Mouse (Mus musculus) embryonic facial prominence, embryonic 12.5 days (tissue): ENCODE measurements around the gene Ptgfr. TPM values are rescaled to one million over a fixed set of nuclear protein-coding genes. Genes with fewer than 3 reads are reported as not detected.

ENCODE experiments used
- ATAC-seq: fragments of 200-750 bp; cut with Nextera tagmentation; 2 replicates; pipeline ENCODE4 v1.8.0; 2017; ENCODE audit not compliant: insufficient number of reproducible peaks, insufficient read depth, low FRiP score, low TSS enrichment
- H3K27ac ChIP-seq: fragments of 300-500 bp; sonication (generic); 2 replicates; pipeline ENCODE4 v1.5.1; 2016; ENCODE audit warnings: mild to moderate bottlenecking
- H3K27me3 ChIP-seq: fragments of 300-500 bp; sonication (generic); 2 replicates; pipeline ENCODE4 v1.6.1; 2016; ENCODE audit warnings: mild to moderate bottlenecking, moderate library complexity
- H3K36me3 ChIP-seq: fragments of 300-500 bp; sonication (generic); 2 replicates; pipeline ENCODE4 v1.6.1; 2016; ENCODE audit warnings: mild to moderate bottlenecking
- H3K4me1 ChIP-seq: fragments of 300-500 bp; sonication (generic); 2 replicates; pipeline ENCODE4 v1.6.1; 2016
- H3K4me2 ChIP-seq: fragments of 300-500 bp; sonication (generic); replicated peaks from 2 replicates; pipeline ENCODE4 v1.6.1; 2016; ENCODE audit warnings: mild to moderate bottlenecking, moderate library complexity
- H3K4me3 ChIP-seq: fragments of 300-500 bp; sonication (generic); 2 replicates; pipeline ENCODE4 v1.5.1; 2016; ENCODE audit warnings: mild to moderate bottlenecking
- H3K9ac ChIP-seq: fragments of 300-500 bp; sonication (generic); 2 replicates; pipeline ENCODE4 v1.6.1; 2016; ENCODE audit warnings: mild to moderate bottlenecking, moderate library complexity
- H3K9me3 ChIP-seq: fragments of 300-500 bp; sonication (generic); 2 replicates; pipeline ENCODE4 v1.6.1; 2016; ENCODE audit warnings: mild to moderate bottlenecking, moderate library complexity
- WGBS: fragments of 180-500 bp; shearing (Covaris S2); methylation state at CpG from one replicate; pipeline ENCODE4 v1.1.7; 2016; 5-methylcytosine and 5-hydroxymethylcytosine counted together
- polyA plus RNA-seq: library from polyadenylated mRNA; unstranded; fragments of >200 nt; fragmentation: Nextera tagmentation; extraction: Ambion mirVana; gene quantifications from 2 replicates; pipeline ENCODE4 v1.2.1, GENCODE M21; 2016

The Ptgfr gene
- 3.3 and 4.5 TPM in 2 replicates for polyA plus RNA-seq

DNA sequence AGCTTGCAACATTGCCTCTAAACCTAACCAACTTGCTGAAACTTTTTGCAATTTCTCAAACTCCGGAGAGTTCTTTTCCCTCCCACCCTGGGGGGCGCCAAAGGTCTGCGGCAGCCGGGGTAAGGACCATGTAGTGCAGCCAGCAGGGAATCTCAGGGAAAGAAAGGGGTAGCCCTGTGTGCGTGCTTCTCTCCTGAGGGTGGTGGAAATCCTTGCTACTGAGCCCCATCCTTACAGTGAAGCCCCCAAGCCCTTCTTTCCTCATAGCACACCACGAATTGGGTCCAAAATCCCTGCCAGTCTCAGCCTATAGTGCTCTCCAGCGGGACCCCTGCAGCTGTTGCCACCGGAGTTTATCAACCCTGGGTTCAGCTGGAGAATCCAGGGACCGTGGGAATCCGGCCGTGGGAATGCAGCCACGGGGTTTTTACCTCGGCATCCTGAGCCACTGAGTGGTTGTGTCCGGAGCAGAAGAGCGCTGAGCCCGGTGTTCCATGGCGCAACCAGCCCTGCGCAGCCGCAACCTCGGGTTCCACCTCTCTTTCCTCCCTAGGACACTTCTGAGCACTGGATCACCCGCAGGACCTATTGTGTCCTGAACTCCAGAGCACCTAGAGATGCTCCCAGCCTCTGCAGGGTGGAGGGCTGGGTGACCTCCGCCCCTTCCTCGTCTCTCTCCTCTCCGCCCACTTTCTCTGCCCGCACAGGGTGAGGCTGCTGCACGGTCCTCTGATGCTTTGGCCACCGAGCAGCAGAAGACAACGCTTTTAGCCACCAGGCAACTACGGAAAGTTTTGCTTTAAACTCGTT is at the start of gene Ptgfr:
Ptgfr (minus strand) TSS at position 760 of the 810 bp plus-strand sequence.
- no peaks in the 10 kb centered on the region for H3K36me3 ChIP-seq
- no peaks in the 10 kb centered on the region for H3K9me3 ChIP-seq
- under 1% methylated on average over 30 of the region's 30 CpGs for WGBS
- 0 out of 2 replicates have a peak within 1 kb of the TSS, but pooled peaks have one; percentile 54 for H3K27ac ChIP-seq
- H3K4me3 ChIP-seq, result peak within 1 kb of the TSS; percentile 53
- peak; percentile 89 for ATAC-seq
- peak within 1 kb of the TSS; percentile 92 for H3K4me2 ChIP-seq
- H3K9ac ChIP-seq, result peak within 1 kb of the TSS; percentile 62
- peaks cover 9% of the 10 kb centered on the region; the same call in 1 of the 2 replicates for H3K4me1 ChIP-seq
- peaks cover 8% of the 10 kb centered on the region; the same call in 1 of the 2 replicates for H3K27me3 ChIP-seq

DNA sequence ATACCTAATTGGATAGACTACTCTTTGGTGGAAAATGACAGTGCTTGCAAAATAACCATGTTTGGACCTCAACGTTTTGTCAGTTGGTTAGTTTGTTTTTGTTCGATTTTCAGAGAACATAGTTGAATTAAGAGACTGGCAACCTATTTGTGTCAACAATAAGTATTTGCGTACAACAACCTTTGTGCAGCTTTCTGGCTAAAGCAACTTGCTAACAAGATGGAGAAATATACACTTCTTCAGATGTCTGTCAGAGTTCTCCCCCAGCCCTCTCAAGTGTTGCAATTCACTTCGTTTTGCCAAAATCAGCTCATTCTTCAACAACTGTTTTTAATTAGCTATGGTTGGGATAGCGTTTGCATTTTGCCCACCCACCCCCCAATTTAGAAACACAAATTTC is 46.5 kb upstream of the Ptgfr start:
- 32% methylated on average over 5 of the region's 5 CpGs for WGBS
- no peak for ATAC-seq

DNA sequence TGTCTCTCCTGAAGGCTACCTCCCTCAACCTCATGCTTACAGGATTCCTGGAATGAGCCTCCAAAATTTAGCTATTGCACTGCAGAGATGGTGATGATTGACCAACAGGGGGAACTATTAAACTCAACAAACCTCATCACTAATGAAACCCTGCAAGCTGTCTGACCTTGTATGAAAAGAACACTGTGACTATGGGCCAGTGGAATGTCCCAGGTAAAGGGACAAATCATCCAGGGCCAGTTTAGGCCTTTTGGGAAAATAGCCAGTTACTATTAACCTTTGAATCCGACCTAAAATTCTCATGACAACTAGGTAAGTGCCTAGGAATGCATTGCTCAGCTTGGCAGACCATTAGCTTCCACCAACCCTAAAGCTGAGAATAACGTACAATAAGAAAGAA is 42.6 kb upstream of the Ptgfr start:
- H3K4me1 ChIP-seq, result no peaks in the 10 kb centered on the region
- no peaks in the 10 kb centered on the region for H3K27me3 ChIP-seq
- 67% methylated on average over 2 of the region's 2 CpGs for WGBS
- H3K36me3 ChIP-seq, result no peaks in the 10 kb centered on the region
- no peaks in the 10 kb centered on the region for H3K9me3 ChIP-seq
- no peak overlapping the region for H3K9ac ChIP-seq
- H3K4me2 ChIP-seq, result no peak overlapping the region
- no peak overlapping the region for H3K27ac ChIP-seq
- no peak overlapping the region for H3K4me3 ChIP-seq
- no peak for ATAC-seq

More for the DNA sequence above, 46.5 kb upstream of the Ptgfr start:
- Histone ChIP-seq H3K4me1 (no peaks in the 10 kb centered on the region), H3K4me2 (no peak overlapping the region), H3K9ac (no peak overlapping the region), H3K27ac (no peak overlapping the region), H3K9me3 (no peaks in the 10 kb centered on the region), H3K27me3 (no peaks in the 10 kb centered on the region), H3K36me3 (no peaks in the 10 kb centered on the region), H3K4me3 (no peak overlapping the region)

DNA sequence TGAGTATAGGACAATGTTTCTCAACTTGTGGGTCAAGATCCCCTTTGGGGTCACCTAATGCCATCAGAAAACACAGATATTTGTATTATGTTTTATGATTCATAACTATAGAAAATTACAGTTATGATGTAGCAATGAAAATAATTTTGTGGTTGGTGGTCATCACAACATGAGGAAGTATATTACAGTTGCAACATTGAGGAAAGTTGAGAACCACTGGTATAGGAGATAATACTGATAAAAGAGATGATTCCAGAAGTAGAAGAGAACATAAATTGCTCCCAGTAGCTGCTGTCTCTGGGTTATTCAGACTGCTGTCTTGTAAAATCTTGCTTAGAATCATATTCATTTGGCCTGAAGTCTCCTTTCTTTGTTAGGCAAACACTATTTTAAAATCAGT is 31.5 kb upstream of the Ptgfr start:
- H3K4me3 ChIP-seq, result no peak overlapping the region
- H3K27me3 ChIP-seq, result no peaks in the 10 kb centered on the region
- ATAC-seq, result no peak
- H3K9me3 ChIP-seq, result no peaks in the 10 kb centered on the region
- H3K4me2 ChIP-seq, result no peak overlapping the region
- H3K9ac ChIP-seq, result no peak overlapping the region
- H3K27ac ChIP-seq, result no peak overlapping the region
- H3K36me3 ChIP-seq, result no peaks in the 10 kb centered on the region
- no peaks in the 10 kb centered on the region for H3K4me1 ChIP-seq

DNA sequence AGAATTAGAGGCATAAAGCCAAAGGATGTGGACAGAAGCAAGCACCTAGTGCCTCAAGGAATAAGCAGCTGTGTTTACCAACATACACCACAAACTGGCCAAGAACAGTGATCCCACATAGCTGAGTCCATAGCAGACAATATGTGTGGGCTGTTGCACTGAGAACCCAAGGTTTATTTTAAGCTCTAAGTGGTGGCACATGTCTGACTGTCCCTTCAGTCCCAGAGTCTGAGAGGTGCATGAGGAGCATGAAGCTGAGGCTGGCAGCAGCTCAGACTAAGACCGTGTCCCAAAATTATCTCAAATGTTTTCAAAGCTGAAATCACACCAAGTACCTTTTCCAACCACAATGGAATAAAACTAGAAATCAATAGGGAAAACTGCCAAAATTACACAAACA is 13.9 kb upstream of the Ptgfr start:
- H3K9ac ChIP-seq, result no peak overlapping the region
- no peaks in the 10 kb centered on the region for H3K9me3 ChIP-seq
- no peak for ATAC-seq
- H3K4me3 ChIP-seq, result no peak overlapping the region
- 90% methylated on average over 1 of the region's 1 CpGs for WGBS
- H3K4me1 ChIP-seq, result no peaks in the 10 kb centered on the region
- no peaks in the 10 kb centered on the region for H3K27me3 ChIP-seq
- H3K36me3 ChIP-seq, result no peaks in the 10 kb centered on the region
- H3K27ac ChIP-seq, result no peak overlapping the region
- no peak overlapping the region for H3K4me2 ChIP-seq

DNA sequence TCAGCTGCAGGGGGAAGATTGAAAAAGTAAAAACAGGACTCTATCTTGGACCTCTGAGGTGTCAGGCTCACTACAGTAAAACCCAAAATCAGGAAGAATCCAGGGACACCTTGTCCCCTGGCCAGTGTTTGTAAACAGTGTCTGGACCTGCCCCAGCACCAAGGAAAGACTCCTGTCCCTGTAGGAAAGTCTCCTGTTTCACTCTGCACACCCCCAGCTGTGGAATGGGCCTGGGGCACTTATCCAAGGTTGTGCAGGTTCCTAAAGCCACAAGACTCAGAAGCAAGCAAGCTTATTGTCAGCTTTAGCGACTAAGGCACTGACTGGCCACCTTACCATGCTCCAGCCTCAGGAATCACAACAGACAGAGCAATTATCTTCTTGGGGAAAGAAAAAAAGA is 13.2 kb upstream of the Ptgfr start:
- Histone ChIP-seq H3K9ac (no peak overlapping the region), H3K4me2 (no peak overlapping the region), H3K36me3 (no peaks in the 10 kb centered on the region), H3K27ac (no peak overlapping the region), H3K9me3 (no peaks in the 10 kb centered on the region), H3K27me3 (no peaks in the 10 kb centered on the region), H3K4me3 (no peak overlapping the region), H3K4me1 (no peaks in the 10 kb centered on the region)
- no peak for ATAC-seq
- 48% methylated on average over 1 of the region's 1 CpGs for WGBS

DNA sequence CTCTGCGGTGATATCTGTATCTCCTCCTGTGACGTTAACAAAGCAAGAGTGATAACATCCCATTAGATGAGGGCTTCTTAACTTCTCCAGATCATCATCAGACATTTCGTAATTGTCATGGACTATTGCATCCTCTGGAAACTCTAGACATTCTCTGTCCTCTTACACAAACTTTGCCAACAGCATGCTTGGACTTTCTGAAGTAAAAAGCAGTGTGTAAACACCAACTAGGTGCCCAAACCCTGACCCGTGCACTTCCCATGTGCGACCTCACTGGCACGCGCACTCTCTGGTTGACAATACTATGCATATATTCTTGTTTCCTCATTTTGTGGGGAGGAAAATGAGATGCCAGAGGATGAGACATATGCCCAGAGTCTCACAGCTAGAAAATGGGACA is 8.9 kb upstream of the Ptgfr start:
- Histone ChIP-seq H3K4me1 (peaks cover 3% of the 10 kb centered on the region; the same call in 1 of the 2 replicates), H3K27ac (no peak overlapping the region), H3K27me3 (no peaks in the 10 kb centered on the region), H3K4me3 (no peak overlapping the region), H3K9me3 (no peaks in the 10 kb centered on the region), H3K4me2 (no peak overlapping the region), H3K9ac (no peak overlapping the region), H3K36me3 (no peaks in the 10 kb centered on the region)
- WGBS, result 83% methylated on average over 7 of the region's 7 CpGs
- ATAC-seq, result no peak

DNA sequence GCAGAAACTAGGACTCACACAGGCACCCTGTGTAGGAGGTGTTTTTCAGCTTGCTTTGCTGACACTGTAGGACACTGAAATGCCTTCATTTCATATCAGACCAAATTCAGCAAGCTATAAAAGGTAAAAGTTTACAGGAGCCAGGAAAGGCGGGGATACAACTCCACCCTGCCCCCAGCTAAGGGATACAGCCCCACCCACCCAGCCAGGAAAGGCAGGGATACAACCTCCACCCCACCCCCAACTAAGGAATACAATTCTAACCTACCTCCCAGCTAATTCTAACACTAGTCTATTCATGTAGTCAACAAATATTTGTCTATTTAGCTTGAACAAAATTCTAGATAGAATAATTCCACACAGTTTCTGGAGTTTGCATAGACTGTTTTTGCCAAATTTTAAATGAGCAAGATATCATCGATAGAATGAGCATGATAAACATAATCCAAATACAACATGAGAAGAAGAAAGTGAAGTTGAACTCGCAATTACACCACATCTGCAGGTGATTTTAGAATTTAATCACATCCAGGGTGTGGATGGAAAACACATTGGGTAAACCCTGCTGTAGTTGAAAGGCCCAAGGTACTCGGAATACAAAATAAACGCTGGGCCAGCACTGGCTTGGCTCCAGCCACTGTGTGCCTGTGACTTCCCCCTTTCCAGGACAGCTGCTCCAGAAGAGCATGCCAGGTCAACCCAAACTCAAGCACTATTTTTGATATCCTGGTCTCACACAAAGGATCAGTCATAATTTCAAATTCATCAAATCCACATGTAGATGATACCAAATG is 7.1 kb upstream of the Ptgfr start:
- Histone ChIP-seq H3K4me3 (no peak overlapping the region), H3K27ac (no peak overlapping the region), H3K27me3 (no peaks in the 10 kb centered on the region)

DNA sequence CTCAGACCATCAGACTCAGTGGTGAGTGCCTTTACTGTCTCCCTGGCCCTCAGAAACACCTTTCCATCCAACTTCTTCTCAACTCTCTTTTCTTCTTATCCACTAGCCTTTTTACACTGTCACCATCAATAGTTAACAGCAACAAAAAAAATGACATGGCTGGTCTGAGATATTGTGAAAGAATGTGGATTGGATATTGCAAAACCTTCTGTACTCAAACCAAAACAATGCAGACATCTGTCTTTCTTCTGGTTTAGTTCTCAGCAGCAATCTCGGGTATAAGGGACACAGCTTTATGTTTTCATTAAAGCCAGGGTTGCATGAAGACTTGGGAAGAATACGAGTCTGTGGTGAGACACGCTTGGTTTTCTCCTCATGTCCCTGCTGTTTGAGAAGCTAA is 3.3 kb upstream of the Ptgfr start:
- H3K27ac ChIP-seq, result no peak overlapping the region
- H3K9ac ChIP-seq, result no peak overlapping the region
- H3K4me3 ChIP-seq, result no peak overlapping the region
- no peaks in the 10 kb centered on the region for H3K9me3 ChIP-seq
- 62% methylated on average over 3 of the region's 3 CpGs for WGBS
- no peak overlapping the region for H3K4me2 ChIP-seq
- peaks cover 11% of the 10 kb centered on the region for H3K4me1 ChIP-seq
- H3K27me3 ChIP-seq, result peaks cover 4% of the 10 kb centered on the region; the same call in 1 of the 2 replicates
- no peak for ATAC-seq
- no peaks in the 10 kb centered on the region for H3K36me3 ChIP-seq

More for the DNA sequence above, 7.1 kb upstream of the Ptgfr start:
- no peak overlapping the region for H3K4me2 ChIP-seq
- ATAC-seq, result no peak
- H3K9me3 ChIP-seq, result no peaks in the 10 kb centered on the region
- H3K36me3 ChIP-seq, result no peaks in the 10 kb centered on the region
- WGBS, result 37% methylated on average over 5 of the region's 5 CpGs
- no peak overlapping the region for H3K9ac ChIP-seq
- peaks cover 3% of the 10 kb centered on the region; the same call in 1 of the 2 replicates for H3K4me1 ChIP-seq

DNA sequence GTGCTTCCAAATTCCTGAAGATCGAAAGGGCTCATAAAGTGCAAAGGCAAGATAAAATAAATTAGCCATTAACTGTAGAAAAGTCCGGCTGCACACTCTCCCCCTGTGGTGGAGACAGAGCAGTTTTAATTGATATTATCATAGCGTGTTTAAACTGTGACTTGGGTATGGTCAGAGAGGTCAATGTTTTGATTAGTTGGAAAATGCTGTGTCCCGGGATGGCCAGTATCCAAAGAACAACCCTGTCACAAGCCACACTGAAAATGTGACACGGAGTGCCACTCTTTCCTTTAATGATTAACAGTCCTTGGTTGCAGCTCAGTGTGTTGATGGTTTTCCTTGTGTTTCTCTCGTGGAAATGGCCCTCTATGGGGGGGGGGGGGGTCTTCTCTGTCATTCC is 942 bp upstream of the Ptgfr start:
- Histone ChIP-seq H3K36me3 (no peaks in the 10 kb centered on the region), H3K27ac (no peak overlapping the region), H3K9me3 (no peaks in the 10 kb centered on the region), H3K27me3 (peaks cover 8% of the 10 kb centered on the region; the same call in 1 of the 2 replicates), H3K4me3 (no peak overlapping the region), H3K9ac (no peak overlapping the region), H3K4me2 (no peak overlapping the region; the same call in 1 of the 2 replicates), H3K4me1 (peaks cover 9% of the 10 kb centered on the region; the same call in 1 of the 2 replicates)
- WGBS, result 43% methylated on average over 6 of the region's 6 CpGs
- no peak for ATAC-seq

DNA sequence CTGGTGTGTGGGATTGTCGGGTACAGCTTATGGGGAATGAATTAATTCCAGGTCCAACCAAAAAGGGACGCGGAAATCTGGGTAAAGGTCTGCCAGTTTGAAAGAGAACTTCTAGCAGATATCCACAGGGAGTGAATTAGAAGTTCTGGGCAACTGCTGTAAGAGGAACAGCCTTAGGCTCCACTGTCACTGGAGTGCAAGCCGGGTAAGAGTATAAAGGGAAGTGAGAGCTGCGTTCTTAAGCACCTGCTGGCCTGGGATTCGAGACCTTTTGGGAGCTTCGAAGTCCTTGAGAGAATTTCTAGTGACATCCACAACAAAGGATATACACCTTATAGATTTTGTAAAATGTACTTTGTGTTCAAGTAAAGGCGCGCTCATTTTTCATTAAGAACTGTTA is 319 bp upstream of the Ptgfr start:
- Histone ChIP-seq H3K27me3 (peaks cover 8% of the 10 kb centered on the region; the same call in 1 of the 2 replicates), H3K36me3 (no peaks in the 10 kb centered on the region), H3K9me3 (no peaks in the 10 kb centered on the region), H3K4me3 (peak overlapping the region; percentile 53), H3K4me2 (peak overlapping the region; percentile 92), H3K27ac (no peak overlapping the region), H3K4me1 (peaks cover 9% of the 10 kb centered on the region; the same call in 1 of the 2 replicates), H3K9ac (0 out of 2 replicates have a peak overlapping the region, but pooled peaks have one; percentile 62)
- 40% methylated on average over 9 of the region's 9 CpGs for WGBS
- ATAC-seq, result no peak
